Mouse (Mus musculus) stomach, embryonic 16.5 days (tissue): ENCODE measurements around the gene Lsm3. TPM values are rescaled to one million over a fixed set of nuclear protein-coding genes. Genes with fewer than 3 reads are reported as not detected.
"Not testable (repeated sequence)": the region's sequence is repeated elsewhere in the genome, so short reads cannot be mapped to it uniquely, and the experiment has no call there.

Experiments used
- ATAC-seq: fragments of 200-750 bp; cut with Nextera tagmentation; 2 replicates; pipeline ENCODE4 v1.8.0; 2017; ENCODE audit warnings: moderate number of reproducible peaks, moderate TSS enrichment; ENCODE audit not compliant: insufficient read depth, low FRiP score
- H3K27ac ChIP-seq: fragments of 300-500 bp; sonication (generic); 2 replicates; pipeline ENCODE4 v1.5.1; 2014; ENCODE audit warnings: low read length
- H3K27me3 ChIP-seq: fragments of 300-500 bp; sonication (generic); 2 replicates; pipeline ENCODE4 v1.6.1; 2014; ENCODE audit warnings: low read length, control low read depth, mixed read lengths; ENCODE audit not compliant: control insufficient read depth, insufficient read depth
- H3K36me3 ChIP-seq: fragments of 300-500 bp; sonication (generic); 2 replicates; pipeline ENCODE4 v1.6.1; 2014; ENCODE audit warnings: low read length; ENCODE audit not compliant: control insufficient read depth, insufficient read depth
- H3K4me1 ChIP-seq: fragments of 300-500 bp; sonication (generic); 2 replicates; pipeline ENCODE4 v1.6.1; 2014; ENCODE audit warnings: low read length, control low read depth, mixed read lengths; ENCODE audit not compliant: control insufficient read depth, insufficient read depth
- H3K4me2 ChIP-seq: fragments of 300-500 bp; sonication (generic); 2 replicates; pipeline ENCODE4 v1.6.1; 2014; ENCODE audit warnings: low read depth, low read length, mixed read lengths
- H3K4me3 ChIP-seq: fragments of 300-500 bp; sonication (generic); replicated peaks from 2 replicates; pipeline ENCODE4 v1.5.1; 2014; ENCODE audit warnings: mild to moderate bottlenecking, low read length
- H3K9ac ChIP-seq: fragments of 300-500 bp; sonication (generic); 2 replicates; pipeline ENCODE4 v1.6.1; 2014; ENCODE audit warnings: low read length
- H3K9me3 ChIP-seq: fragments of 300-500 bp; sonication (generic); replicated peaks from 2 replicates; pipeline ENCODE4 v1.6.1; 2016; ENCODE audit warnings: low read length, control low read depth; ENCODE audit not compliant: control insufficient read depth
- WGBS: fragments of 180-500 bp; shearing (Covaris S2); extraction: QIAGEN DNeasy Blood & Tissue Kit; methylation state at CpG from one replicate; pipeline ENCODE4 v1.1.7; 2014; 5-methylcytosine and 5-hydroxymethylcytosine counted together
- polyA plus RNA-seq: library from polyadenylated mRNA; unstranded; fragments of >200 nt; fragmentation: Nextera tagmentation; extraction: Ambion mirVana; gene quantifications from 2 replicates; pipeline ENCODE4 v1.2.1, GENCODE M21; 2015

The Lsm3 gene
- polyA plus RNA-seq = 175 and 191 TPM in 2 replicates

- H3K36me3 ChIP-seq = peaks cover 11% of the 10 kb centered on the region; the same call in 1 of the 2 replicates
- no peaks in the 10 kb centered on the region for H3K9me3 ChIP-seq
- H3K9ac ChIP-seq = peak within 1 kb of the TSS; percentile 94
- under 1% methylated on average over 80 of the region's 80 CpGs for WGBS
- H3K27ac ChIP-seq = peak within 1 kb of the TSS; percentile 51
- peaks cover 17% of the 10 kb centered on the region for H3K4me1 ChIP-seq
- H3K27me3 ChIP-seq = no peaks in the 10 kb centered on the region
- peak within 1 kb of the TSS; percentile 74 for H3K4me2 ChIP-seq
- H3K4me3 ChIP-seq = peak within 1 kb of the TSS; percentile 90
- peak; percentile 98 for ATAC-seq
These were observed at the start of gene Lsm3, which contains the start of gene Xpc for GRCm38 (mm10) chr6:91515545-91516449. Gene Lsm3, plus strand, starts transcription at chr6:91515928. Gene Xpc, minus strand, starts transcription at chr6:91515888.

GRCm38 (mm10) chr6:91467106-91467505 is 48.6 kb upstream of the Lsm3 start:
- peaks cover 4% of the 10 kb centered on the region; the same call in 1 of the 2 replicates for H3K36me3 ChIP-seq
- H3K9ac ChIP-seq = no peak overlapping the region
- no peak overlapping the region for H3K4me3 ChIP-seq
- H3K4me1 ChIP-seq = peaks cover 6% of the 10 kb centered on the region; the same call in 1 of the 2 replicates
- no peak overlapping the region for H3K27ac ChIP-seq
- no peaks in the 10 kb centered on the region for H3K9me3 ChIP-seq
- no peak for ATAC-seq
- H3K4me2 ChIP-seq = no peak overlapping the region
- H3K27me3 ChIP-seq = no peaks in the 10 kb centered on the region
- 92% methylated on average over 1 of the region's 1 CpGs for WGBS

- Histone ChIP-seq H3K9me3 (no peaks in the 10 kb centered on the region), H3K9ac (no peak overlapping the region), H3K27ac (no peak overlapping the region), H3K27me3 (no peaks in the 10 kb centered on the region), H3K4me2 (no peak overlapping the region), H3K4me3 (no peak overlapping the region), H3K4me1 (peaks cover 20% of the 10 kb centered on the region), H3K36me3 (peaks cover 4% of the 10 kb centered on the region; the same call in 1 of the 2 replicates)
- ATAC-seq = no peak
- 81% methylated on average over 2 of the region's 2 CpGs for WGBS
These were observed 45.0 kb upstream of the Lsm3 start for GRCm38 (mm10) chr6:91470712-91471111.

- H3K36me3 ChIP-seq, H3K9ac ChIP-seq, ATAC-seq, H3K27me3 ChIP-seq, H3K4me2 ChIP-seq, H3K9me3 ChIP-seq, H3K4me3 ChIP-seq: not testable (repeated sequence)
- peaks cover 20% of the 10 kb centered on the region for H3K4me1 ChIP-seq
- H3K27ac ChIP-seq = peak overlapping the region; percentile 87; the same call in 1 of the 2 replicates
- 75% methylated on average over 3 of the region's 3 CpGs for WGBS
These were observed 44.3 kb upstream of the Lsm3 start for GRCm38 (mm10) chr6:91471427-91471826.

GRCm38 (mm10) chr6:91472319-91472718 is 43.4 kb upstream of the Lsm3 start:
- Histone ChIP-seq H3K4me2 (peak overlapping the region; percentile 57), H3K27ac (peak overlapping the region; percentile 87), H3K9ac (peak overlapping the region; percentile 89), H3K4me1 (peaks cover 20% of the 10 kb centered on the region), H3K36me3 (peaks cover 4% of the 10 kb centered on the region; the same call in 1 of the 2 replicates), H3K9me3 (no peaks in the 10 kb centered on the region), H3K27me3 (no peaks in the 10 kb centered on the region), H3K4me3 (peak overlapping the region; percentile 90)
- no peak for ATAC-seq
- 31% methylated on average over 6 of the region's 6 CpGs for WGBS

GRCm38 (mm10) chr6:91472868-91473804 is 42.6 kb upstream of the Lsm3 start, which contains the start of the genes Chchd4 and Tmem43:
Gene Chchd4, minus strand, starts transcription at chr6:91473546.
Gene Tmem43, plus strand, starts transcription at chr6:91473703.
- H3K27me3 ChIP-seq = no peaks in the 10 kb centered on the region
- peak; percentile 97 for ATAC-seq
- peak within 1 kb of the TSS; percentile 68 for H3K4me2 ChIP-seq
- H3K9me3 ChIP-seq = no peaks in the 10 kb centered on the region
- whole genome bisulfite sequencing = under 1% methylated on average over 74 of the region's 74 CpGs
- peak within 1 kb of the TSS; percentile 90 for H3K4me3 ChIP-seq
- no peaks in the 10 kb centered on the region for H3K36me3 ChIP-seq
- H3K9ac ChIP-seq = peak within 1 kb of the TSS; percentile 89
- H3K4me1 ChIP-seq = peaks cover 20% of the 10 kb centered on the region
- peak within 1 kb of the TSS; percentile 87 for H3K27ac ChIP-seq

- Histone ChIP-seq H3K9me3 (no peaks in the 10 kb centered on the region), H3K4me2 (peak overlapping the region; percentile 68), H3K27me3 (no peaks in the 10 kb centered on the region), H3K36me3 (no peaks in the 10 kb centered on the region), H3K4me1 (peaks cover 20% of the 10 kb centered on the region), H3K27ac (peak overlapping the region; percentile 64), H3K4me3 (peak overlapping the region; percentile 90), H3K9ac (peak overlapping the region; percentile 75)
- ATAC-seq = peak; percentile 3; the same call in 1 of the 2 replicates
- WGBS = under 1% methylated on average over 27 of the region's 27 CpGs
These were observed 41.8 kb upstream of the Lsm3 start for GRCm38 (mm10) chr6:91473805-91474440.

- H3K36me3 ChIP-seq = 0 out of 2 replicates have a peak, but pooled peaks cover 1% of the 10 kb centered on the region
- no peaks in the 10 kb centered on the region for H3K27me3 ChIP-seq
- peaks cover 20% of the 10 kb centered on the region for H3K4me1 ChIP-seq
- H3K9ac ChIP-seq = peak overlapping the region; percentile 75
- no peaks in the 10 kb centered on the region for H3K9me3 ChIP-seq
- ATAC-seq = no peak
- WGBS = 46% methylated on average over 9 of the region's 9 CpGs
- peak overlapping the region; percentile 64 for H3K27ac ChIP-seq
- H3K4me2 ChIP-seq = peak overlapping the region; percentile 68
- peak overlapping the region; percentile 90 for H3K4me3 ChIP-seq
These were observed 41.1 kb upstream of the Lsm3 start for GRCm38 (mm10) chr6:91474441-91475190.
